Mouse (Mus musculus): ENCODE measurements around the gene Lrig3.

DNA sequence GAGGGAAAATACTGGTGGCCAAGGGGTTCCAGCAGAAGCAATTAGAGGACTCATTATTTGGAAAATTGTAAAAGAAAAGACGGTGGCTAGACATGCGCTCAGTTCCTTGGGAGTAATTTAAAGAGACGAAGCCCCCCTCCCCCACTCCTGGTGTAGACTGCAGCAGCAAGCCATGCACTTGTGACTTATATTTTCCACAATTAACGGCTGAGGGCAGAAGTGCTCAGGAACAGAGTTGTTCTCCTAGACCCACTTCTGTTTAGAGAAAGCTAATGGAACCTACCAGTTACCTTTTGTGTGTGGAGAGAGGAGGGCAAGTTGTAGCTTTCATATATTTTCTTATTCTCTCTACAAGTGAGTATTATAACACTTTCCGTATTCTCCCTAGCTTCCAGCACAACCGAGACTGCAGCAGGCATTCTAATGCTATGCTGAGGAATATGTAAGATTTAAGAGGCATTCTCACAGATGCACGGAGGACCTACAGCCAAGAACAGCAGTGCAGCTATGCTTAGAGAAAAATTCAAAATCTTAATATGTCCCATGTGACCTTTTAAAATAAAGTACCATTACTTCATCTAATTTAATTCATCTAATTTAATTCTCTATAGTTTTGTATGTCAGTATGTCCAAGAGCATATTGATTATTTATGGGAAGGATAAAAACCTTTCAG, 63.6 kb downstream of the Lrig3 start:
- no peak for TF ChIP-seq USF1 (IDR thresholded peaks at IDR 0.05; ENCODE audit: low read depth)
- no peak for TF ChIP-seq CTCF (IDR thresholded peaks at IDR 0.05; ENCODE audit: control insufficient read depth, insufficient read depth, insufficient read length)
- TF ChIP-seq MYOG (IDR thresholded peaks at IDR 0.05; ENCODE audit: control insufficient read depth, extremely low read depth, insufficient read length), result no peak
- TF ChIP-seq FOSL1 (IDR thresholded peaks at IDR 0.05; ENCODE audit: insufficient read depth, low read length, poor library complexity, severe bottlenecking), result no peak
- TF ChIP-seq MAX (IDR thresholded peaks at IDR 0.05), result no peak
- no peak for TF ChIP-seq CEBPB (IDR thresholded peaks at IDR 0.05; ENCODE audit: low read depth)
- no peak for TF ChIP-seq MYOD1 (IDR thresholded peaks at IDR 0.05; ENCODE audit: control insufficient read depth, insufficient read length, low read depth)
